Mouse (Mus musculus) midbrain, embryonic 10.5 days (tissue): ENCODE results near the gene Prkd2. TPM values are rescaled to one million over a fixed set of nuclear protein-coding genes. Genes with fewer than 3 reads are reported as not detected.

Source experiments
- DNase-seq: peaks from one replicate; pipeline ENCODE4 v3.0.0-alpha.2; 2017; ENCODE audit warnings: low spot score
- H3K27ac ChIP-seq: fragments of 300-500 bp; sonication (generic); replicated peaks from 2 replicates; pipeline ENCODE4 v1.5.1; 2016; ENCODE audit warnings: mild to moderate bottlenecking
- H3K27me3 ChIP-seq: fragments of 300-500 bp; sonication (generic); 2 replicates; pipeline ENCODE4 v1.6.1; 2016; ENCODE audit warnings: low read depth, mild to moderate bottlenecking; ENCODE audit not compliant: poor library complexity, severe bottlenecking
- H3K36me3 ChIP-seq: fragments of 300-500 bp; sonication (generic); 2 replicates; pipeline ENCODE4 v1.6.1; 2016; ENCODE audit warnings: mild to moderate bottlenecking, moderate library complexity
- H3K4me1 ChIP-seq: fragments of 300-500 bp; sonication (generic); 2 replicates; pipeline ENCODE4 v1.6.1; 2016
- H3K4me3 ChIP-seq: fragments of 300-500 bp; sonication (generic); 2 replicates; pipeline ENCODE4 v1.5.1; 2016; ENCODE audit warnings: mild to moderate bottlenecking, moderate library complexity
- H3K9me3 ChIP-seq: fragments of 300-500 bp; sonication (generic); replicated peaks from 2 replicates; pipeline ENCODE4 v1.6.1; 2016; ENCODE audit warnings: mild to moderate bottlenecking
- WGBS: fragments of 180-500 bp; shearing (Covaris S2); methylation state at CpG from one replicate; pipeline ENCODE4 v1.1.7; 2016; 5-methylcytosine and 5-hydroxymethylcytosine counted together
- polyA plus RNA-seq: library from polyadenylated mRNA; unstranded; fragments of >200 nt; fragmentation: Nextera tagmentation; extraction: Ambion mirVana; gene quantifications from 2 replicates; pipeline ENCODE4 v1.2.1, GENCODE M21; 2016

The Prkd2 gene
- polyA plus RNA-seq, 1 experiment from 2014 or later = 11.1 TPM

DNA sequence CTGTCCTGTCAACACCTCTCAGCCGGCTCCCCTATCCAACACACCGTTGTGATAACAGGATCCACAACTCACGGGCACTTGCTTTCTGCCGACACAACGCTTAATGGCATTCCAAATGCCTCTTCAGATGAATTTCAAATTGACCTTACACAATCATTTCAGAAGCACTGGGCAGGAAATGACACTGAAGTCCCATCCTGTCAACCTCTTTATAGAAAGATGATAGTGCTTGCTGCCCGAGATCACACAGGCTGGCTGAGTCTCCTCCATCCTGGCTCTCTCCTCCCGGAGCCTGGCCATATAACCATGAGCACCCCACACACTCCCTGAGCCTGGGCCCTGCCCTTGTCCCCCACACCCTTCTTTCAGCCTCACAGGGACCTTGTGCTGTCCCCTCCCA is 65.1 kb downstream of the Prkd2 start:
- Histone ChIP-seq H3K4me1 (peaks cover 26% of the 10 kb centered on the region), H3K36me3 (no peaks in the 10 kb centered on the region), H3K27me3 (no peaks in the 10 kb centered on the region; the same call in 1 of the 2 replicates), H3K27ac (0 out of 2 replicates have a peak overlapping the region, but pooled peaks have one; percentile 19), H3K4me3 (no peak overlapping the region), H3K9me3 (no peaks in the 10 kb centered on the region)
- 83% methylated on average over 7 of the region's 7 CpGs for WGBS
- DNase-seq = no peak

DNA sequence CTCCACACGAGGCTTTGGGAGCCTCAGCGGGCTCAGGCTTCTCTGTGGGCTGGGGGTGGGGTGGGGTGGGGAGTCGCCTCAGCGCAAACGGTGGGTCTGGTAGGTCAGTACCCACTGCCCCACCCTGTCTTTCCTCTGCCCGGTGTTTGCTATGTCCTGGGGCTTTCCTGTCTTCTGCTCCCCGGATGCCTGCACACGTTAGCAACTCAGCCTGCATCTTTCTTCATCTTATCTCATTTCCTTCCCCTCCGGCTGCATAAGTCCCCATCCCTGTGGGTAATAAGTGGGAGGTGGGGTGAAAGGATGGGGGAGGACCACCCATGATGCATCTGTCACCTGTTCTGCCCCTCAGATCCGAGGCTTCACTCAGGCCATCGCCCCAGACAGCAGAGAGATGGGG is 65.7 kb downstream of the Prkd2 start:
- WGBS = 60% methylated on average over 11 of the region's 11 CpGs
- Histone ChIP-seq H3K27ac (0 out of 2 replicates have a peak overlapping the region, but pooled peaks have one; percentile 19), H3K36me3 (no peaks in the 10 kb centered on the region), H3K4me1 (peaks cover 26% of the 10 kb centered on the region), H3K27me3 (no peaks in the 10 kb centered on the region; the same call in 1 of the 2 replicates), H3K4me3 (no peak overlapping the region), H3K9me3 (no peaks in the 10 kb centered on the region)
- no peak for DNase-seq

DNA sequence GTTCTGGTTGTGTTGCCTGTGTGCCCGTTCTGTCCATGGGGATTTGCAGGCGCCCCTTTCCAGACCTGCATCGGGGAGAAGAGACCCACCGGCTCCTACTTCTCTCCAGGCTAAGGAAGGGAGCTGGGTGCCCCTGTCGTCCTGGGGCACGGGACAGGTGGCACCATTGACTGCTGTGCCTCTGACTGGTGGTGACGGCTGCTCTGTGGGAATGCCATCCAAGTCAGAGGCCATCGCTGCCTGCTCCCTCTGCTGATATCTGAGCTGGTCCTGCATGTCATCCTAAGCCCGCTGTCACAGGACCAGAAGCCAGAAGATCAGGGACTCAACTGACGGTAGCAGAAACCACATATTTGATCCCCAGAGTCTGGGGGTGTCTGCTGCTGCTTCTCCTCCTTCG is 66.2 kb downstream of the Prkd2 start:
- H3K4me3 ChIP-seq = no peak overlapping the region
- peaks cover 26% of the 10 kb centered on the region for H3K4me1 ChIP-seq
- H3K27ac ChIP-seq = 0 out of 2 replicates have a peak overlapping the region, but pooled peaks have one; percentile 19
- no peak for DNase-seq
- H3K9me3 ChIP-seq = no peaks in the 10 kb centered on the region
- no peaks in the 10 kb centered on the region for H3K27me3 ChIP-seq
- H3K36me3 ChIP-seq = peaks cover under 1% of the 10 kb centered on the region; the same call in 1 of the 2 replicates
- WGBS = 68% methylated on average over 11 of the region's 11 CpGs

DNA sequence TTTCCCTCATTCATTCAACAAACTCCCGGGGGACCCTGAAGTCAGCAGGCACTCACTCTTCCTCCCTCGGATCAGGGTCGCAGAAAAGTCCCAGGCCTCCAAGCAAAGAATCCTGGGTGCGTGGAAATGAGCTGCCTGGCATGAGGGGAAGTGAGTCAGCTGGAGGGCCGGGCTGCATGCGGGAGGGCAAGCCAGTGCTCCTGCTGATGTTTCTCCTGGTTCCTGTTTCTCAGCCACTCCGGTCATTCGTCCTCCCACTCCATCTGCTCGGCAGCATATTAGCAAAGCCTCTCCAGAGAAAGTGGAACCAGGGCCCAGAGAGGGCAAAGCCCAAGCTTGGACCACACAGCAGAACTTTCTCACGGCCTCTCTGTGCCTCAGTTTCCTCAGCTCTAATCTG is 67.2 kb downstream of the Prkd2 start:
- 64% methylated on average over 10 of the region's 10 CpGs for WGBS

DNA sequence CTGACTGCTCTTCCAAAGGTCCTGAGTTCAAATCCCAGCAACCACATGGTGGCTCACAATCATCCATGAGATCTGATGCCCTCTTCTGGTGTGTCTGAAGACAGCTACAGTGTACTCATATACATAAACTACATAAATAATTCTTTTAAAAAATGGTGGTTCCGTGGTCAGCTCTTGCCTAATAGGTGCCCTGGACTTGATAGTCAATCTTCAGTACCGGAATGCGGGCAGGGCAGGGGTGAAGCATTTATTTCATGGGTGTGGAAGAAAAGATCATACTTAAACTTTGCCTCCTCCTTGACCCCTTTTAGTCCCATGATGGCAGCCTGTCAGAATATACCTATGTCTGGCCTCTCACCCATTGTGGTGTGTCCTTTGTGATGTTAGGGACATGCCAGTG is 69.2 kb downstream of the Prkd2 start:
- WGBS = 97% methylated on average over 3 of the region's 3 CpGs
- H3K9me3 ChIP-seq = no peaks in the 10 kb centered on the region
- DNase-seq = no peak

More for the DNA sequence above, 67.2 kb downstream of the Prkd2 start:
- Histone ChIP-seq H3K4me3 (no peak overlapping the region), H3K27me3 (no peaks in the 10 kb centered on the region), H3K36me3 (peaks cover 11% of the 10 kb centered on the region), H3K9me3 (no peaks in the 10 kb centered on the region), H3K27ac (no peak overlapping the region), H3K4me1 (peaks cover 26% of the 10 kb centered on the region)
- DNase-seq = no peak

DNA sequence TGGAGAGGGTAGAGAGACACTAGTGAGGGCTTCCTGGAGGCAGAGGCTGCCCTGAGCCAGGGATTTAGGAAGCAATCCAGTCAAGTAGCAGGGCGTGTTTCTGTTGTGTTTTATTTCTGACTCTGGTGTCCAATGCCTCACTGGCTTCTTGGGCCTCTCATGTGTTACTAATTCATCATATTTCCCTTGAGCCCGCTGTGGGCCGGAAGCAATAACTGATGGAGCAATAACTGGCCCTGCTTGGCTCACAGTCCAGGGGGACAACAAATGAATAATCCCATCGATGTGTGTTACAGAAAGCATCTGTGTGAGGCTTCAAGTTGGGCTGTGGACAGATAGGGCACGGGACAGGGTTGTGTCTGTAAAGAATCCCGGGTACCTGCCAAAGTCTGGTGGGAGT is 69.7 kb downstream of the Prkd2 start:
- no peak overlapping the region for H3K27ac ChIP-seq
- no peak for DNase-seq
- H3K9me3 ChIP-seq = no peaks in the 10 kb centered on the region
- no peaks in the 10 kb centered on the region for H3K27me3 ChIP-seq
- H3K36me3 ChIP-seq = peaks cover 35% of the 10 kb centered on the region
- peaks cover 8% of the 10 kb centered on the region for H3K4me1 ChIP-seq
- 86% methylated on average over 6 of the region's 6 CpGs for WGBS
- H3K4me3 ChIP-seq = no peak overlapping the region

More for the DNA sequence above, 69.2 kb downstream of the Prkd2 start:
- peaks cover 30% of the 10 kb centered on the region for H3K36me3 ChIP-seq
- H3K27me3 ChIP-seq = no peaks in the 10 kb centered on the region
- no peak overlapping the region for H3K4me3 ChIP-seq
- H3K4me1 ChIP-seq = peaks cover 8% of the 10 kb centered on the region
- H3K27ac ChIP-seq = no peak overlapping the region

DNA sequence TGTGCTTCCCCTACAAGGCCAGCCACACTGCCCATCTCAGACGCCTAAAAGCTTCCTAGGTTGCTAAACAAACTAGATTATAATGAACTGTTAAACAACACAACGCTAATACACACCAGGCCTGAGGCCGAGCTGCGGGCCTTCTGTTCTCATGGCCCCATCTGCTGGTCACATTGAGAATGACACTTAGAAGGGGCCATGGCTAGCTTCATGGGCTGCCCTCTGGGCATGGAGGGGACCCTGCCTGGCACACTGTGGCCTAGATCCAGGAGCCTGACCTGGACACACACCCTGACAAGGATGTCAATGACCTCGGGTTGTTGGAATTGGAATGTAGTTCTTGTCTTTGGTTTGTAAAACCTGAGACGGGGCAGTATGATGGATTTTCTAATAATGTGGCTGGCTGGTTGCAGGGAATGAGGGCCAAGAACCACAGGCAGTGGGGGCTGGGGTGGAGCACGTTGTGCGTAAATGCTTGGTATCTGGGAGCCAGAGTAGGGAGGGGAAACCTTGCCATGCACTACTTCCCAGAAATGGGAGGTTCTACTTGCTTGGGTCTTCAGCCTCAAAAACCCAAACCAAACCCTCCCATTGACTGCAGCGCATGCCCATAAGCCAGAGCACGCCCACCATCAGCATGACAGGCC is 71.2 kb downstream of the Prkd2 start:
- Histone ChIP-seq H3K9me3 (no peaks in the 10 kb centered on the region), H3K36me3 (peaks cover 50% of the 10 kb centered on the region), H3K4me1 (0 out of 2 replicates have a peak, but pooled peaks cover 3% of the 10 kb centered on the region), H3K27me3 (no peaks in the 10 kb centered on the region), H3K4me3 (no peak overlapping the region), H3K27ac (no peak overlapping the region)
- DNase-seq = peak; percentile 69
- 41% methylated on average over 10 of the region's 10 CpGs for WGBS

DNA sequence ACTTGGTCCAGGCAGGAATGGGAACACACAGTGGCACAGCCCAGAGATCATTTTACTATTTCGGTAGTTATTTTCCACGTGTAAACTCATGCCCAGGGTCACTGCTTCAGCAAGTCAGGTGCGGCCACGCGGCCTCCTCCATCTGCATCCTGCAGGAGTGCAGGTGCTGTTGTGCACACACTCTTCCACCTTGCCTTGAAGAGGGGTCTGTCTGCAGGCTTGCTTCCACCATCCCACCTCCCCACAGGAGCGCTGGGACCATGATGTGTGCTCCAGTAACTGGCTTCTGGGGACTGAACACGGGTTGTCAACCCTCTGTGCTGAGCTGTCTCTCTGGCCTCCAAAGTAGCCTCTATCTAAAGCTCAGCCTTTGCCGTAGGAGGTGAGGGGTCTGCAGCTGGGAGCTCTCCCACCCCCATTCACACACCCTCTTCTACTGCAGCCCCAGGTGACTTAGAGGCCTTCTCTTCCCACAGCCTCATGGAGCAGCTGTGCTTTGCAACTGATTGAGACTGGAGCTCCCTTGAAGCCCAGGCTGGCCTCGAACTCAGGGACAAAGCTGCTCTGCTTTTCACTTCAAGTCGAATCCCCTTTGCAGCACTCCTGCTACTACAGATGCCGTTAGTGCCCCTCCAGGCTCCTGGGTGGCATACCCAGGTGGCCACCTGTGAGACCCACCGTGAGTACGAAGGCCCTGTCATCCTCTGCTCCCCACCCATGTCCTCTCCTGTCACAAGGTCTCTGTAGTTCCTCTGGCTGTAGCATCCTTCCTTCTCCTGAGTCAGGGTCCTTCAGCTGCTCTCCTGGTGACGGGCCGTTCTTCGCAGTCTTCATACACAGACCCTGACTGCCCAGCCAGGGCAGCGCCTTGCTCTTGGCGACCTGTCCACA is 72.0 kb downstream of the Prkd2 start:
- Histone ChIP-seq H3K27ac (no peak overlapping the region), H3K36me3 (peaks cover 58% of the 10 kb centered on the region), H3K27me3 (no peaks in the 10 kb centered on the region), H3K4me3 (no peak overlapping the region), H3K9me3 (no peaks in the 10 kb centered on the region), H3K4me1 (peaks cover 11% of the 10 kb centered on the region)
- WGBS = 86% methylated on average over 18 of the region's 18 CpGs
- DNase-seq = no peak

DNA sequence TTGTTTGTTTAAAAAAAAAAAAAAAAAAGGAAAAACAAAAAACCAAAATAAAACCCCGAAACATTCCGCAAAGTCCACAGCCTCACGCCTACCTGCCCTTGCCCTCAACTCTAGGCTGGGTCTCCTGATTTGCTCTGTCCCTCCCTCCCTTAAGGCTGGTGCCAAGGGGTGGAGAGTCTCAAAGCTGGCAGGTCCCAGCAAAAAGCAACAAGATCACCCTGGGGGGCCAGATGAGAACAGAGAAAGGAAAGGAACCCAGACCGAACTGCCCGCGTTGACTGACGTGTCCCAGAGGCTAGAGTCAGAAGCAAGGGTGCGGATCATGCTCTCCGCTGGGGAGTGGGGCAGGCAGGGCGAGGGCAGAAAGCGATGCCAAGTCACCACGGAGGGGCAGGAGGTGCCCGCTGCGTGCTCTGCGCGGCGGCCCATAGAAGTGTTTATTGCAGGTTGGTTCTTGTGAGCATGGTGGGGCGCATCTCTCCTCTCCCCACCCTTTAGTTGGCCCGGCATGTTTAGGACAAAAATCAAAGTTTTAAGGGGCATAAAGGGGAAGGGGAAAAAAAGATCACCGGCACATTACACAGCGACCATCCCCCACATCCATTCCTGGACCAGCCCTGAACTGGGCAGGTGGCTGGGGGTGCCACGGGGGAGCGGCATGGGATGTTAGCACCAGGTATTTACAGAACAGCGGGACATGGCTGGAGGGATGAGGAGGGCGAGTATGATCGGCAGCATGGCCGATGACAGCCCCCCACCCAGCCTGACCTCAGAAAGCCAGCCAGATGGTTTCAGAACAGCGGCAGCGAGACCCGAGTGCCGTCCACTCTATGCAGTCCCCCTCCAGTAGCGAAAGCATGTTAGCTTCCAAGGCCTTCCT is 73.0 kb downstream of the Prkd2 start:
- Histone ChIP-seq H3K27ac (no peak overlapping the region), H3K36me3 (peaks cover 65% of the 10 kb centered on the region), H3K4me3 (no peak overlapping the region), H3K4me1 (peaks cover 19% of the 10 kb centered on the region), H3K9me3 (no peaks in the 10 kb centered on the region), H3K27me3 (no peaks in the 10 kb centered on the region)
- WGBS = 94% methylated on average over 32 of the region's 32 CpGs
- no peak for DNase-seq

DNA sequence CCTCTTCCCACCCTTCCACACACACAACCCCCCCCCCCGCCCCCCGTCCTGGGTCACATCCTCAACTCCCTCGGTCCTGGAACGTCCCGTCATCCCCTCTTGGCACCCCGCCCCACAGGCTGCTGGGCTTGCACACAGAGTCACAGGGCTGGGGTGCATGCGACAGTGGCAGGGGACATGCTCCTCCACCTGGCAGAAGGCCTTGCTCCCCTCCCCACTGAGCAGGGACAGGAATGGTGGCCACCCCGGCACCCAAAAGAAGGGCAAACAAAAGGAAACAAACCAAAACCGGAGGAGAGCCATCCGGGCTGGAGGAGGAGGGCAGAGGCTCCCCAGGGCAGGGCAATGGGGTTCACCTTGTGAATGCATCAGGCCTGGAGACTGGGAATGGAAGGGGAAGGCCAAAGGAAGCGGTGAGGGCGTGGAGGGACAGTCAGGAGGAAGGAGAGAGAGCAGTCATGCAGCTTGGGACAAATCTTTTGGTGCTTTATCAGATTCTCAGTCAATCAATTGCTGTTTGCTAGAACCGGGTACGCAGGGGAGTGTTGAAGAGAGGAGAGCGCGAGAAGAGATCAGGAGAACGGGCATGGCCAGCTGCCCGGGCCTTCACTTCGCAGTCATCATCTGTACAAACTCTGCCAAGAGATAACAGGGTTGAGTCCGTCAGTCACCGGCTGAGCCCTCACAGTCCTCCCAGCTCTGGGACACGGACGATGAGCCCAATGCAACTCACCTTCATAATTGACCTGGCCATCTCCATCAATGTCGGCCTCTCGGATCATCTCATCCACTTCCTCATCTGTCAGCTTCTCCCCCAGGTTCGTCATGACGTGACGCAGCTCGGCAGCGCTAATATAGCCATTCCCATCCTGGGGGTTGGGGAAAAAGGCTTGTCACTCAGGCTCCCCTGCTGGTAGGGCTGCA is 73.9 kb downstream of the Prkd2 start:
- Histone ChIP-seq H3K4me3 (no peak overlapping the region), H3K27ac (no peak overlapping the region), H3K27me3 (no peaks in the 10 kb centered on the region), H3K4me1 (peaks cover 28% of the 10 kb centered on the region), H3K9me3 (no peaks in the 10 kb centered on the region), H3K36me3 (peaks cover 74% of the 10 kb centered on the region)
- no peak for DNase-seq
- WGBS = 89% methylated on average over 30 of the region's 30 CpGs

DNA sequence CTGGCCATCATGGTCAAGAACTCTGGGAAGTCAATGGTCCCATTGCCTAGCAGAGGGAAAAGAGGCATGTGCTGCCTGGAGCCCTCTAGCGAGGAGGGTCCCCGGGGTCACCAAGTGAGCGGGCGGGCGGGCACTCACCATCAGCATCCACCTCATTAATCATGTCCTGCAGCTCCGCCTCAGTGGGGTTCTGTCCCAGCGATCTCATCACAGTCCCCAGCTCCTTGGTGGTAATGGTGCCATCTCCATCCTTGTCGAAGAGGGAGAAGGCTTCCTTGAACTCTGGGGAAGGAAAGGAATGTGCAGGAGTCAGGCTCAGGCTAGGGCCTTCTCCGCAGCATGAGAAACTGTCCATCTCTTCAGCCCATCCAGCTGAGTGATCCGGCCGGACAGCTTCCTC is 74.7 kb downstream of the Prkd2 start:
- Histone ChIP-seq H3K27me3 (no peaks in the 10 kb centered on the region), H3K27ac (no peak overlapping the region), H3K9me3 (no peaks in the 10 kb centered on the region), H3K4me1 (peaks cover 36% of the 10 kb centered on the region), H3K36me3 (peaks cover 81% of the 10 kb centered on the region), H3K4me3 (no peak overlapping the region)
- no peak for DNase-seq
- WGBS = 90% methylated on average over 11 of the region's 11 CpGs
